Mouse (Mus musculus) liver, embryonic 12.5 days (tissue): ENCODE results near the gene Tdrd9. TPM values are rescaled to one million over a fixed set of nuclear protein-coding genes. Genes with fewer than 3 reads are reported as not detected.
A peak's percentile ranks its signal among the peaks of the same experiment; 100 is the strongest.

ENCODE experiments used
- ATAC-seq: fragments of 200-750 bp; cut with Nextera tagmentation; 2 replicates; pipeline ENCODE4 v1.8.0; 2017; ENCODE audit warnings: moderate number of reproducible peaks, mild to moderate bottlenecking, moderate library complexity
- H3K27ac ChIP-seq: fragments of 300-500 bp; sonication (generic); 2 replicates; pipeline ENCODE4 v1.5.1; 2016; ENCODE audit warnings: mild to moderate bottlenecking
- H3K27me3 ChIP-seq: fragments of 300-500 bp; sonication (generic); replicated peaks from 2 replicates; pipeline ENCODE4 v1.6.1; 2016; ENCODE audit warnings: mild to moderate bottlenecking, moderate library complexity
- H3K36me3 ChIP-seq: fragments of 300-500 bp; sonication (generic); 2 replicates; pipeline ENCODE4 v1.6.1; 2016; ENCODE audit warnings: mild to moderate bottlenecking, moderate library complexity
- H3K4me1 ChIP-seq: fragments of 300-500 bp; sonication (generic); 2 replicates; pipeline ENCODE4 v1.6.1; 2016
- H3K4me2 ChIP-seq: fragments of 300-500 bp; sonication (generic); 2 replicates; pipeline ENCODE4 v1.6.1; 2016; ENCODE audit warnings: mild to moderate bottlenecking, moderate library complexity
- H3K4me3 ChIP-seq: fragments of 300-500 bp; sonication (generic); 2 replicates; pipeline ENCODE4 v1.5.1; 2016; ENCODE audit warnings: mild to moderate bottlenecking, moderate library complexity
- H3K9ac ChIP-seq: fragments of 300-500 bp; sonication (generic); 2 replicates; pipeline ENCODE4 v1.6.1; 2016; ENCODE audit warnings: mild to moderate bottlenecking, moderate library complexity
- H3K9me3 ChIP-seq: fragments of 300-500 bp; sonication (generic); replicated peaks from 2 replicates; pipeline ENCODE4 v1.6.1; 2016; ENCODE audit warnings: mild to moderate bottlenecking, moderate library complexity
- WGBS: fragments of 180-500 bp; shearing (Covaris S2); methylation state at CpG from one replicate; pipeline ENCODE4 v1.1.7; 2016; ENCODE audit not compliant: insufficient replicate concordance; 5-methylcytosine and 5-hydroxymethylcytosine counted together
- polyA plus RNA-seq: library from polyadenylated mRNA; unstranded; fragments of >200 nt; fragmentation: Nextera tagmentation; extraction: Ambion mirVana; gene quantifications from 2 replicates; pipeline ENCODE4 v1.2.1, GENCODE M21; 2016

Gene Tdrd9
- polyA plus RNA-seq, 1 experiment from 2014 or later = 0.04 TPM

GRCm38 (mm10) chr12:112096051-112096732, 124.8 kb downstream of the Tdrd9 start:
- H3K27me3 ChIP-seq = peaks cover 7% of the 10 kb centered on the region
- H3K36me3 ChIP-seq = no peaks in the 10 kb centered on the region
- no peak overlapping the region for H3K4me2 ChIP-seq
- H3K27ac ChIP-seq = no peak overlapping the region
- H3K9me3 ChIP-seq = no peaks in the 10 kb centered on the region
- no peaks in the 10 kb centered on the region for H3K4me1 ChIP-seq
- no peak for ATAC-seq
- 61% methylated on average over 13 of the region's 13 CpGs for WGBS
- H3K9ac ChIP-seq = no peak overlapping the region
- no peak overlapping the region for H3K4me3 ChIP-seq

DNA sequence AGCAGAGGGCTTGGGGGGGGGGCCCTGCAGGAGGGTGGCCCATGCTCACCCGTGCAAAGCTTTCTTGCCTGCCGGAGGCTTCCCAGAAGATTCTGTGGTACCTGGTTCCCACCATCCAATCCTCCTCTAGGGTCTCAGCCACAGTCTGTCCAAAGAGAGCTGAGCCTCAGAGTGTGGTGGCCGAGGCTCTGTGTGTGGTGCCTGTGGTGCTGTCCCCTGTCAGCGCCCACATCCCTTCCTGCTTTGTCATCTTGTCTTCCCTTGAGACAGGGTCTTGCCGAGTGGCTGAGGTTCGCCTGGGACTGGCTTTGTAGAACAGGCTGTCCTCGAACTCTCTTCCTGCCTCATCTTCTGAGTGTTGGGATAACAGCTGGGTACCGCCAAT, 125.4 kb downstream of the Tdrd9 start:
- Histone ChIP-seq H3K4me1 (no peaks in the 10 kb centered on the region), H3K4me3 (no peak overlapping the region), H3K9ac (no peak overlapping the region), H3K4me2 (no peak overlapping the region), H3K27ac (no peak overlapping the region), H3K27me3 (peaks cover 2% of the 10 kb centered on the region; the same call in 1 of the 2 replicates), H3K36me3 (no peaks in the 10 kb centered on the region), H3K9me3 (no peaks in the 10 kb centered on the region)
- 45% methylated on average over 8 of the region's 8 CpGs for WGBS
- no peak for ATAC-seq

- H3K4me1 ChIP-seq = 0 out of 2 replicates have a peak, but pooled peaks cover 5% of the 10 kb centered on the region
- H3K4me3 ChIP-seq = no peak overlapping the region
- H3K4me2 ChIP-seq = no peak overlapping the region
- H3K36me3 ChIP-seq = no peaks in the 10 kb centered on the region
- H3K9ac ChIP-seq = no peak overlapping the region
- H3K27me3 ChIP-seq = 0 out of 2 replicates have a peak, but pooled peaks cover 2% of the 10 kb centered on the region
- ATAC-seq = no peak
- H3K9me3 ChIP-seq = no peaks in the 10 kb centered on the region
- no peak overlapping the region for H3K27ac ChIP-seq
- WGBS = 53% methylated on average over 4 of the region's 4 CpGs
Measured at GRCm38 (mm10) chr12:112100106-112100505, 128.7 kb downstream of the Tdrd9 start.

DNA sequence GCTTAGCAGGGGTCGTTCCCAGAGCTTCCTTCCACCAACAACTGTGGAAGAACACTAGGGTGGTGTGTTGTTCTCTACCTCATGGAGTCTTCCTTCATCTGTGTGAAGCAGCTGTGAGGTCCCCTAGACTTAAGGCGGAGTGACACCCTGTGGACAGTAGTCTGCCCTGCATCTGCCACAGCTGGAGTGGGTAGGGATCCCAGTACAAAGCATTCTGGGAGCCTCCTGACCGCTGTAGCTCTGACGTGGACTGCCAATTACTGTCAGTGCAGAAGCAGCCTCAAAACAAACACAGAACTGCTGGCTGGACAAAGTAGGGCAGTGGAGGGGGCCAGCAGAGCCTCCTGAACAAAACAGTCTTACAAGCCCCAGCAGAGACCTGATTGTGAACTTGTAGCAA, 129.7 kb downstream of the Tdrd9 start:
- no peak for ATAC-seq

DNA sequence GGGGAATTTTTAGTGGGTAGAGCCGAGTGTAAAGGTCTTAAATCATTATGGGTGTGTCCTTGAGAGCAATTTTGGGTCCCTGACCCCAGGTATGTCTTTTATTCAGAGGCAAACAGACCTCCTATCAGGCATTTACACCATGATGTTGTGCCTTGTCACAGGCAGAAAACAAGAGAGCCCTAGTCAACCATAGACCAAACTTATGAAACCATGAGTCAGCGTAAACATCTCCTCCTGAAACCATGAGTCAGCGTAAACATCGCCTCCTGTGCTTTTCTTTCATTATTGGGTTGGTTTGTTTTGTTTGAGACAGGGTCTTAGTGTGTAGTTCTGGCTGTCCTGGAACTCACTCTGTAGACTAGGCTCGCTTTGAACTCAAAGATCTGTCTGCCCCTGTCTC, 131.8 kb downstream of the Tdrd9 start:
- H3K27me3 ChIP-seq = peaks cover 31% of the 10 kb centered on the region
- H3K4me3 ChIP-seq = no peak overlapping the region
- peaks cover 5% of the 10 kb centered on the region; the same call in 1 of the 2 replicates for H3K4me1 ChIP-seq
- no peak overlapping the region for H3K9ac ChIP-seq
- no peaks in the 10 kb centered on the region for H3K9me3 ChIP-seq
- ATAC-seq = peak; percentile 60; the same call in 1 of the 2 replicates
- H3K36me3 ChIP-seq = no peaks in the 10 kb centered on the region
- H3K4me2 ChIP-seq = no peak overlapping the region
- 73% methylated on average over 5 of the region's 5 CpGs for WGBS
- peak overlapping the region; percentile 20; the same call in 1 of the 2 replicates for H3K27ac ChIP-seq

More for the DNA sequence above, 129.7 kb downstream of the Tdrd9 start:
- no peaks in the 10 kb centered on the region for H3K9me3 ChIP-seq
- no peaks in the 10 kb centered on the region for H3K36me3 ChIP-seq
- 44% methylated on average over 4 of the region's 4 CpGs for WGBS
- H3K4me1 ChIP-seq = 0 out of 2 replicates have a peak, but pooled peaks cover 5% of the 10 kb centered on the region
- no peak overlapping the region for H3K4me3 ChIP-seq
- no peak overlapping the region for H3K4me2 ChIP-seq
- H3K27me3 ChIP-seq = peaks cover 11% of the 10 kb centered on the region; the same call in 1 of the 2 replicates
- H3K27ac ChIP-seq = no peak overlapping the region
- no peak overlapping the region for H3K9ac ChIP-seq

DNA sequence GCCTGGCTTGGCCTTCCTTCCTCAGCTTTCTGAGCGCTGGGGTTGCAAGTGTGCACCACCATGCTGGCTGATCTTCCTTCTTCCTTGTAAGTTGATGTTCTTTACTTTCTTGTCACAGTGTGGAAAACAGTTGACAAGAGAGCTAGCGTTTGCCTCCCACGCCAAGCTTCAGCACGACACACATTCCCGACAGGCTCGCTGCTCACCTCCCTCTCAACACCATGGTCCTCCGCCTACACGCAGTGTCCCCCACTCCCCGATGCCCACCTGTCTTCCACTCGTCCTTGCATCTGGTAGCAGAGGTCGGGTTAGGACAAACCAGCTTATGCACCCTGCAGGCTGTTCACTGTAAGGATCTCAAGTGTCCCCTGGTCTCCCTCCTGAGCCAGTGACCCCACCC, 133.5 kb downstream of the Tdrd9 start:
- peaks cover 5% of the 10 kb centered on the region; the same call in 1 of the 2 replicates for H3K4me1 ChIP-seq
- no peak overlapping the region for H3K27ac ChIP-seq
- ATAC-seq = no peak
- peaks cover 33% of the 10 kb centered on the region for H3K27me3 ChIP-seq
- no peak overlapping the region for H3K9ac ChIP-seq
- H3K9me3 ChIP-seq = no peaks in the 10 kb centered on the region
- 74% methylated on average over 11 of the region's 11 CpGs for WGBS
- H3K4me2 ChIP-seq = no peak overlapping the region
- no peaks in the 10 kb centered on the region for H3K36me3 ChIP-seq
- no peak overlapping the region for H3K4me3 ChIP-seq

DNA sequence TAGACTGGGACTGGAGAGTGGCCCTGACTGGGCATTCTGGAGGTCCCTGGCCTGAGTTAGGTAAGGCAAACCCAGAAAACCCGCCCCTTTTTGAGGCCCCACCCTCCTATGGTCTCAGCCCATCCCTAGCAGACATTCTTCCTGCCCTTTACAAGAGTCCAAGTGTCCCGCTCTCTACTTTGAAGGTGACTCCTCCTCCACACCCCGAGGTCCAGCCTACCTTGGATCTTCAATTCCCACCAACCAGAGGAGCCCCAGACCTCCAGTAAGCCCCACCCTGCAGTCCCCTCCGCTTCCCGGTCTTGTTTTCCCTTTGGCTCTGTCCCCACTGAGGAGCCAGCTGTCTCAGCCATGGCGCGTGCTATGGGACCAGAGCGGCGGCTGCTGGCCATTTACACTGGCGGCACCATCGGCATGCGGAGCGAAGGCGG, 135.2 kb downstream of the Tdrd9 start, which contains the start of gene Aspg:
Gene Aspg, plus strand, starts transcription at position 139 of the 431 bp plus-strand sequence.
- peaks cover 47% of the 10 kb centered on the region for H3K27me3 ChIP-seq
- H3K4me1 ChIP-seq = peaks cover 5% of the 10 kb centered on the region; the same call in 1 of the 2 replicates
- 0 out of 2 replicates have a peak, but pooled peaks have one; percentile 20 for ATAC-seq
- no peak within 1 kb of the TSS for H3K9ac ChIP-seq
- H3K27ac ChIP-seq = no peak within 1 kb of the TSS
- H3K36me3 ChIP-seq = no peaks in the 10 kb centered on the region
- H3K4me2 ChIP-seq = peak within 1 kb of the TSS; percentile 41
- 6% methylated on average over 14 of the region's 14 CpGs for WGBS
- H3K9me3 ChIP-seq = no peaks in the 10 kb centered on the region
- no peak within 1 kb of the TSS for H3K4me3 ChIP-seq

GRCm38 (mm10) chr12:112107685-112108084, 136.3 kb downstream of the Tdrd9 start:
- H3K27me3 ChIP-seq = peaks cover 55% of the 10 kb centered on the region
- no peak overlapping the region for H3K27ac ChIP-seq
- 58% methylated on average over 8 of the region's 8 CpGs for WGBS
- H3K9me3 ChIP-seq = no peaks in the 10 kb centered on the region
- no peak overlapping the region for H3K9ac ChIP-seq
- no peak overlapping the region for H3K4me3 ChIP-seq
- ATAC-seq = no peak
- no peak overlapping the region for H3K4me2 ChIP-seq
- H3K36me3 ChIP-seq = no peaks in the 10 kb centered on the region
- H3K4me1 ChIP-seq = peaks cover 4% of the 10 kb centered on the region; the same call in 1 of the 2 replicates

GRCm38 (mm10) chr12:112108696-112109445, 137.5 kb downstream of the Tdrd9 start:
- Histone ChIP-seq H3K4me3 (no peak overlapping the region), H3K27me3 (peaks cover 55% of the 10 kb centered on the region), H3K4me1 (no peaks in the 10 kb centered on the region; the same call in 1 of the 2 replicates), H3K27ac (no peak overlapping the region), H3K9me3 (no peaks in the 10 kb centered on the region), H3K36me3 (no peaks in the 10 kb centered on the region), H3K4me2 (no peak overlapping the region), H3K9ac (no peak overlapping the region)
- WGBS = 66% methylated on average over 11 of the region's 11 CpGs
- no peak for ATAC-seq

DNA sequence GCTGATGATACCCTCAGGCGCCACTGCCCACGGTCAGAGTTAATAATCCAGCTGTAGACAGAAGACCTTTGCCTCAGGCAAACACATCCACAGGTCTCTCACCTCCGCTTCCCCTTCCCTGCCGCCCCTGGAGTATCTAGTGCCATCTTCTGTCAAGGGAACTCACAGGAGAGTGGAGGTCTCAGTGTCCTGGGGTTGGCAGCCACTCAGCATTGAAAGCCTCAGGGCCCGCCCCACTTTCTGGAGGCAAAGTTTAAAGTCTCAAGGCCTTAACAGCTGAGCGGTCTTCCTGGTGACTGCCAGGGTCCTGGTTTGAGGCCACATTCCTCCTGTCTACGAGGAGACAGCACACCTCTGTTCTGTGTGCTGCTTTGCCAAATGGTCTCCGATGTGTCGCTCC, 138.3 kb downstream of the Tdrd9 start:
- no peak for ATAC-seq
- H3K27me3 ChIP-seq = peaks cover 55% of the 10 kb centered on the region
- H3K27ac ChIP-seq = no peak overlapping the region
- no peaks in the 10 kb centered on the region; the same call in 1 of the 2 replicates for H3K4me1 ChIP-seq
- no peaks in the 10 kb centered on the region for H3K9me3 ChIP-seq
- H3K4me3 ChIP-seq = no peak overlapping the region
- H3K4me2 ChIP-seq = no peak overlapping the region
- WGBS = 62% methylated on average over 9 of the region's 9 CpGs
- H3K9ac ChIP-seq = no peak overlapping the region
- H3K36me3 ChIP-seq = no peaks in the 10 kb centered on the region

DNA sequence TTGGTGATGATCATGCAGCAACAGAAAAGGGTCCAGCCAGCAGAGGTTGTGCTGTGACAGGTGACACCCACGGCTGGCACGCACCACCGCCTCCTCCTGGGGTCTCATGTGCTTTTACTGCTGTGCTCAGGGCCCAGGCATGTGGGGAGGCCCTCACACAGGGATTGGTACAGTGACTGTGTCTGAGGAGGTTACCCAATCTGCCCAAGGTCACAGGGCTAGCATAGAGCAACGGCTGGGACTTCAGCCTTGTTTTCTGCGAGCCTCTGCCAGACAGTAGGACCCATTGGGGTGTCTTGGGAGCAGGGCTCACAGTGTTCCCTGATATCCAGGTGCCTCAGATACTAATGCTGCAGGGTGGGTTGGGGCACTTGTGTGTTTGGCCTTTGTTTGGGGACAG, 140.0 kb downstream of the Tdrd9 start:
- H3K9ac ChIP-seq = no peak overlapping the region
- H3K4me2 ChIP-seq = no peak overlapping the region
- WGBS = 77% methylated on average over 5 of the region's 5 CpGs
- ATAC-seq = no peak
- no peaks in the 10 kb centered on the region for H3K9me3 ChIP-seq
- H3K27ac ChIP-seq = no peak overlapping the region
- no peak overlapping the region for H3K4me3 ChIP-seq
- no peaks in the 10 kb centered on the region for H3K36me3 ChIP-seq
- H3K27me3 ChIP-seq = peaks cover 47% of the 10 kb centered on the region
- no peaks in the 10 kb centered on the region; the same call in 1 of the 2 replicates for H3K4me1 ChIP-seq

GRCm38 (mm10) chr12:112112235-112112634, 140.9 kb downstream of the Tdrd9 start:
- peaks cover 38% of the 10 kb centered on the region for H3K27me3 ChIP-seq
- WGBS = 76% methylated on average over 6 of the region's 6 CpGs
- no peaks in the 10 kb centered on the region for H3K4me1 ChIP-seq
- H3K4me3 ChIP-seq = no peak overlapping the region
- no peak overlapping the region for H3K27ac ChIP-seq
- ATAC-seq = no peak
- H3K36me3 ChIP-seq = no peaks in the 10 kb centered on the region
- H3K4me2 ChIP-seq = no peak overlapping the region
- H3K9me3 ChIP-seq = no peaks in the 10 kb centered on the region
- no peak overlapping the region for H3K9ac ChIP-seq
